Mouse (Mus musculus) spleen, adult 2 months (tissue): ENCODE data around the gene Cep104.

Source experiments
- CTCF ChIP-seq: fragments of 200-500 bp; IDR thresholded peaks from 2 replicates; pipeline ENCODE4 v1.5.1; 2011; ENCODE audit warnings: mild to moderate bottlenecking, inconsistent platforms; ENCODE audit not compliant: insufficient read depth, insufficient read length, insufficient replicate concordance; ENCODE audit errors: extremely low read depth
- POLR2A ChIP-seq: fragments of 200-500 bp; IDR thresholded peaks from 2 replicates; pipeline ENCODE4 v1.6.1; 2011; ENCODE audit warnings: low read depth, low read length, inconsistent platforms

DNA sequence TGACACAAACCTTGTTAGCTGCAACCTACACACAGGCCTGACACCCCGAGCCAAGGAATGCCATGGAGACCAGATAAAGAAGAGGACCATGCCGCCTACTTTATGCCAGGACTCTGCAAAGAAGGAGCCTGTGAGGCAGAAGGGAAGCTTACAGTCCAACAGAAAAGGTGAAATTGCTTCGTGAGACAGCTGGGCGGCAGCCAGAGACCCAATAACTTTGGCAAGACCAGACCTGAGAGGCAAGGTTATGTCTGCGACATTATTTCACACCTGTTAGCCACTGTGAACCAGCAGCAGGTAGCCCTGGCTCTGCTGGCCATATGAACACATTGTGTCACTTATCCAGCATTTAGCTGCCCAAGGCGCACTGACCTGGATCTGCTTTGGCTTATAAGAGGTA, 29.3 kb upstream of the Cep104 start:
- TF ChIP-seq CTCF: no peak
- TF ChIP-seq POLR2A: no peak
